Mouse (Mus musculus): ENCODE results near the gene Phactr2. TPM values are rescaled to one million over a fixed set of nuclear protein-coding genes. Genes with fewer than 3 reads are reported as not detected.
"Not testable (repeated sequence)": the region's sequence is repeated elsewhere in the genome, so short reads cannot be mapped to it uniquely, and the experiment has no call there.

Gene Phactr2
- polyA plus RNA-seq, 1 experiment from 2014 or later: 7.2 TPM

DNA sequence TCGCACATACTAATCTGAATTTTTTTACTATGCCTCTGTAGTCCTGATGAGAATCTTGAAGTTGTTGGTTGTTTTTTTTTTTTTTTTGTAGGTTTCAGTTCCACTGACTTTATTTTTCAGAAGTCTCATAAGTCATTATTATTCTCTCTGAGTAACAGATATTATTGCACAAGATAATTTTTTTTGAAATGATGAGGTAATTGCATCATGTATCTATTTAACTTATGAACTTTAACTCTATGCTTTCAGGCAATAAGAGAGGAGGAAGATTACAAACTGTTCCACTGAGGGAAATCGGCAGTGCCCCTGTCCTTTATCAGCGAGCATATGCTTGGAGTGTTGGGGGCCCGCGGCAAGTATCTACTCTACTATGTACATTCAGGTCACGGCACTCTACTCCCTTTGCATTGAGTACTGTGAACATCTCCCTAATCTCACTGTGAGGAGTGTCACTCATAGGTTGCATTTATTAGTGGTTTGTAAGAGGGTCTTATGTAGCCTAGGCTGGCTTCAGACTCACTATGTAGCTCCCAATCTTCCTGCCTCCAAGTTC, 272.4 kb downstream of the Phactr2 start:
- no peak overlapping the region for H3K27ac ChIP-seq (ENCODE audit: low read depth, low read length)
- no peaks in the 10 kb centered on the region for H3K27me3 ChIP-seq (replicated peaks; ENCODE audit: control insufficient read depth, insufficient read depth, low read length)
- H3K36me3 ChIP-seq (ENCODE audit: control insufficient read depth, insufficient read depth, low read length): no peaks in the 10 kb centered on the region
- 95% methylated on average over 6 of the region's 6 CpGs for WGBS
- no peak overlapping the region for H3K4me2 ChIP-seq (ENCODE audit: low read length)
- DNase-seq (ENCODE audit: low spot score): no peak
- no peak for ATAC-seq
- no peak overlapping the region for H3K9ac ChIP-seq (ENCODE audit: low read length)
- H3K4me1 ChIP-seq (ENCODE audit: control insufficient read depth, insufficient read depth, low read length): no peaks in the 10 kb centered on the region
- H3K9me3 ChIP-seq (replicated peaks; ENCODE audit: control insufficient read depth, low read length): no peaks in the 10 kb centered on the region
- H3K4me3 ChIP-seq (ENCODE audit: low read depth, low read length): no peak overlapping the region

DNA sequence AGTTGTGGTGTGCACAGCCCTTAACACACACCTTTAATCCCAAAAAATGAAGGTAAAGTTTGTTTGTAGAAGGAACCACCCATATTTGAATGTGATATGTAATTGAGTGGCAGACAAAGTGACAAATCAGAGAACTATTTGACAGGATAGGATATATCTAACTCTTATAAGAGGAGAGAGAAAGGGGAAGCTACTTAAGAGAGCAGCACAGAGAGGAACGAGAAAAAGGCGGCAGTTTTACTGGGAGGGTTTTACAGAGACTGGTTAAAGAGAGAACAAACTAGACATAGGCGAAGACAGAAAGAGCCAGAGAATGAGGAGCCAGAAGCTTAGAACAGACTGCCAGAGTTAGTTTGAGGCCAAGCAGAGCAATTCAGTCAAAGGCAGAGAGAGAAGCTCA, 273.4 kb downstream of the Phactr2 start:
- Histone ChIP-seq H3K36me3 (ENCODE audit: control insufficient read depth, insufficient read depth, low read length) (no peaks in the 10 kb centered on the region), H3K27me3 (replicated peaks; ENCODE audit: control insufficient read depth, insufficient read depth, low read length) (no peaks in the 10 kb centered on the region), H3K4me3 (ENCODE audit: low read depth, low read length) (no peak overlapping the region), H3K9ac (ENCODE audit: low read length) (no peak overlapping the region), H3K4me2 (ENCODE audit: low read length) (no peak overlapping the region), H3K4me1 (ENCODE audit: control insufficient read depth, insufficient read depth, low read length) (no peaks in the 10 kb centered on the region), H3K27ac (ENCODE audit: low read depth, low read length) (no peak overlapping the region), H3K9me3 (replicated peaks; ENCODE audit: control insufficient read depth, low read length) (no peaks in the 10 kb centered on the region)
- ATAC-seq (no peak), DNase-seq (ENCODE audit: low spot score) (no peak)
- 92% methylated on average over 3 of the region's 3 CpGs for WGBS

DNA sequence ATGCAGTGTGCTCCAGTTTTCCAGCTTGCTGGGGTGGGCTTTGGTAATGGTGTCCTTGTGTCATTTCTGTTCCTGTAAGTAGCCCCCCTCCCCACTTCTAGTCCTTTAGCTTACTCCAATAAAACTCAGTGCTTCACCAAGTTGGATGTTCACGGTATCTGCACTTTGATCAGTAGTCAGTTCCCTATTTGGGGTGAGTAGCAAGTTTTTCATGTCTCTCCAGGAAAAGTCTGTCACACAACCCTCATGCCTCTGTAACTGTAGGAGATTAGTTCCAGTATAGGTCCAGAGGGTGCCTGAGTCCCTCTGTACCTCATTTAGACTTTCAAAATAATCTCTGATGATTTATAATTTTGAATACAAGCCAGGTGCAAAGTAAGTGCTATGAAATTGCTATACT, 275.0 kb downstream of the Phactr2 start:
- Histone ChIP-seq H3K4me2 (ENCODE audit: low read length) (no peak overlapping the region), H3K27ac (ENCODE audit: low read depth, low read length) (no peak overlapping the region), H3K4me1 (ENCODE audit: control insufficient read depth, insufficient read depth, low read length) (no peaks in the 10 kb centered on the region), H3K27me3 (replicated peaks; ENCODE audit: control insufficient read depth, insufficient read depth, low read length) (no peaks in the 10 kb centered on the region), H3K9me3 (replicated peaks; ENCODE audit: control insufficient read depth, low read length) (no peaks in the 10 kb centered on the region), H3K4me3 (ENCODE audit: low read depth, low read length) (no peak overlapping the region), H3K9ac (ENCODE audit: low read length) (no peak overlapping the region), H3K36me3 (ENCODE audit: control insufficient read depth, insufficient read depth, low read length) (no peaks in the 10 kb centered on the region)
- ATAC-seq: no peak
- DNase-seq (ENCODE audit: low spot score): no peak
- WGBS: 98% methylated on average over 1 of the region's 1 CpGs

DNA sequence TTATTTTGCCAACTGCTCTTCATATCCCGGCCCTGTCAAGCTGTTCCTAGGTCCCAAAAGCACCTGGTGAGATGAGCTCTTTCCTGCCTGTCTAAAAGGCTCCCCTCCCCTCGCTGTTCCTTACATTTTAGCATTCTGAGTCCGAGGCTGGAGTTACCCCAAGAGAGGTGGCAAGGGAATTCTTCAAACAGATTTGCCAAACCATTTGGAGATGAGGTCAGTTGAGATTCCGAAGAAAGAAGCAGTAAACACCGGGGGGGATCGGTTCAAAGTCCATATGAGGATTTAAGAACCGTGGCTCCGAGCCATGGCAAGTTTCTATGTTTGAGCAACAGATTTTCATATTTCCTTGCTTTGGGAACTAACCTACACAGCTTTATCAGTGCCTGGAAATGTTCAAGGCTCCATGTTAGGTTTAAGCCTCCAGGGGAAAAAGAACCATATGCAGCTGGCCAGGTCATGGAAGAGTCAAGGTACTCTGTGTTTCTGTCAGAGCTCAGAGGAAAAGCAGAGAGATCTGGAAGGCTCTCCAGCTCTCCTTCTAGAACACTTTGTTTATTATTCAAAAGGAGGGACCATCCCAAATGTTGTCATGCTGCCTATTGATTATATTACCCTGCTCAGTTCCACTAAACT, 277.2 kb downstream of the Phactr2 start:
- H3K36me3 ChIP-seq (ENCODE audit: control insufficient read depth, insufficient read depth, low read length): no peaks in the 10 kb centered on the region
- H3K4me1 ChIP-seq (ENCODE audit: control insufficient read depth, insufficient read depth, low read length): 0 out of 2 replicates have a peak, but pooled peaks cover 2% of the 10 kb centered on the region
- no peak for DNase-seq (ENCODE audit: low spot score)
- 83% methylated on average over 8 of the region's 8 CpGs for WGBS
- H3K27me3 ChIP-seq (replicated peaks; ENCODE audit: control insufficient read depth, insufficient read depth, low read length): no peaks in the 10 kb centered on the region
- H3K27ac ChIP-seq (ENCODE audit: low read depth, low read length): no peak overlapping the region
- no peak for ATAC-seq
- H3K4me2 ChIP-seq (ENCODE audit: low read length): no peak overlapping the region
- no peak overlapping the region for H3K4me3 ChIP-seq (ENCODE audit: low read depth, low read length)
- no peaks in the 10 kb centered on the region for H3K9me3 ChIP-seq (replicated peaks; ENCODE audit: control insufficient read depth, low read length)
- no peak overlapping the region for H3K9ac ChIP-seq (ENCODE audit: low read length)

DNA sequence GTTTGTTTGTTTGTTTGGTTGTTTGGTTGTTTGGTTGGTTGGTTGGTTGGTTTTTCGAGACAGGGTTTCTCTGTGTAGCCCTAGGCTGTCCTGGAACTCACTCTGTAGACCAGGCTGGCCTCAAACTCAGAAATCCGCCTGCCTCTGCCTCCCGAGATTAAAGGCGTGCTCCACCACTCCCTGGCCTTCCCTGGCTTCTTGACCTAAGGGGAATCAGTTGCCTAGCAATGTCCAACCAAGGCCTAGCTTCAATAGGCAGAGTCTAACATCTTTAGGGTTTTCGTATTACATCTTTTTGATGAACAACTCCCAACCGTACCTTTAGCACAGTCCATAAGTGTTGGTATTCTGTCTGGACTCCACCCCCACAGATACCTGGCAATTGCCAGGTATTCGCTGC, 280.7 kb downstream of the Phactr2 start:
- peak overlapping the region; percentile 91 for H3K4me3 ChIP-seq (ENCODE audit: low read depth, low read length)
- WGBS: 86% methylated on average over 7 of the region's 7 CpGs
- not testable (repeated sequence) for H3K4me1 ChIP-seq (ENCODE audit: control insufficient read depth, insufficient read depth, low read length); ATAC-seq; DNase-seq (ENCODE audit: low spot score); H3K27me3 ChIP-seq (replicated peaks; ENCODE audit: control insufficient read depth, insufficient read depth, low read length); H3K9ac ChIP-seq (ENCODE audit: low read length); H3K27ac ChIP-seq (ENCODE audit: low read depth, low read length); H3K9me3 ChIP-seq (replicated peaks; ENCODE audit: control insufficient read depth, low read length)
- H3K36me3 ChIP-seq (ENCODE audit: control insufficient read depth, insufficient read depth, low read length): peaks cover 17% of the 10 kb centered on the region
- peak overlapping the region; percentile 62 for H3K4me2 ChIP-seq (ENCODE audit: low read length)

DNA sequence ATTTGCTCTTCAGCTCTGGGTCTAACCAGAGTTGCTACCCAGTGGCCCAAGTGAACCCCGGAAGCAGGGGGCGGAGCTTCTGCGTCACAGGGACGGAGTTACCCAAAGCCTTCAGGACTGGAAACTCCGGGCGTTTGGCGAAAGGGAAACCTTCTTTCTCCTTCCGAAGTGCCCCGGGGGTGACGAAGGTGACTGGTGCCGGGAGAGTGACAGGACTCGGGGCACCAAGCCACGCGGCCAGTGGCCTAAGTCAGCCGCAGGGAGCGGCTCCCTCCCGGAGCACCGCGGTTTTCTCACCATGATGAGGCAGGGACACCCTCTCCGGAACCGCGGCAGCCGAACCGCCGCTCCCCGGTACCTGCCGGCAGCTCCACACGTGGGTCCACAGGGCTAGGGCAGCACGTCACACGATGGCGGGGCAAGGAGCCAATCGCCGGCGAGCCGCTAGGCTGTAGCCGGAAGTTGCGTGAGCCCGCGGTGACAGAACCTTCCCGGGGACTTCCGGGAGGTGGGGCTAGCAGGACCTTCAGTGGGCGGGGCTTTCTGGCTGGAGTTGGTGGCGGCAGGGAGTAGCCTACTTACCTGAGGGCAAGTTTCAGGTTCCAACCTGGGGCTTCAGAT, 281.4 kb downstream of the Phactr2 start, which contains the start of gene Ltv1:
Gene Ltv1, minus strand, starts transcription at position 438 of the 621 bp plus-strand sequence.
- 0 out of 2 replicates have a peak, but pooled peaks cover 2% of the 10 kb centered on the region for H3K4me1 ChIP-seq (ENCODE audit: control insufficient read depth, insufficient read depth, low read length)
- H3K4me2 ChIP-seq (ENCODE audit: low read length): peak within 1 kb of the TSS; percentile 62
- ATAC-seq (peak; percentile 100), DNase-seq (ENCODE audit: low spot score) (peak; percentile 98)
- H3K27me3 ChIP-seq (replicated peaks; ENCODE audit: control insufficient read depth, insufficient read depth, low read length): no peaks in the 10 kb centered on the region
- H3K9me3 ChIP-seq (replicated peaks; ENCODE audit: control insufficient read depth, low read length): no peaks in the 10 kb centered on the region
- WGBS: under 1% methylated on average over 43 of the region's 43 CpGs
- peak within 1 kb of the TSS; percentile 77 for H3K9ac ChIP-seq (ENCODE audit: low read length)
- H3K27ac ChIP-seq (ENCODE audit: low read depth, low read length): peak within 1 kb of the TSS; percentile 44; the same call in 1 of the 2 replicates
- peaks cover 20% of the 10 kb centered on the region for H3K36me3 ChIP-seq (ENCODE audit: control insufficient read depth, insufficient read depth, low read length)
- peak within 1 kb of the TSS; percentile 91 for H3K4me3 ChIP-seq (ENCODE audit: low read depth, low read length)

DNA sequence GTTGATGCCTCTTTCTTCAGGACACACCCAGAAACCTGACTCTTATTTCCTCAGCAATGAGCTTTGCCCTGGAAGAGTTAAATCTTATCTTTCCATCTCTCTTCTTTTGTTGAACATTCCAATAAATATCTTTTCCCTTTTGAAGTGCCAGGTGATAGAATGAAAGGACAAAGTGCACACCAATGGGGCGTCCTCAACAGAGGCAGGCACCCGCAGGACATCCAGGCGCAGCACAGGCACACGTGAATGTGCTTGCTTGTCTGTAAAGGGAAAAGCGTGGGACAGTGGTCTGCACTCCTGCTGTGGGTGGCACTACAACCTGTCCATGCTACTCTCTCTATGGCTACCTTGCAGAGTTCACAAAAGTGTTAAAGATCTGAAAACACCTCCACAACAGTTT, 284.3 kb downstream of the Phactr2 start:
- Histone ChIP-seq H3K36me3 (ENCODE audit: control insufficient read depth, insufficient read depth, low read length) (peaks cover 37% of the 10 kb centered on the region), H3K4me3 (ENCODE audit: low read depth, low read length) (no peak overlapping the region), H3K4me1 (ENCODE audit: control insufficient read depth, insufficient read depth, low read length) (0 out of 2 replicates have a peak, but pooled peaks cover 2% of the 10 kb centered on the region), H3K27me3 (replicated peaks; ENCODE audit: control insufficient read depth, insufficient read depth, low read length) (no peaks in the 10 kb centered on the region), H3K9me3 (replicated peaks; ENCODE audit: control insufficient read depth, low read length) (no peaks in the 10 kb centered on the region), H3K27ac (ENCODE audit: low read depth, low read length) (no peak overlapping the region), H3K9ac (ENCODE audit: low read length) (no peak overlapping the region), H3K4me2 (ENCODE audit: low read length) (no peak overlapping the region)
- WGBS: 95% methylated on average over 5 of the region's 5 CpGs
- no peak for ATAC-seq
- DNase-seq (ENCODE audit: low spot score): no peak

DNA sequence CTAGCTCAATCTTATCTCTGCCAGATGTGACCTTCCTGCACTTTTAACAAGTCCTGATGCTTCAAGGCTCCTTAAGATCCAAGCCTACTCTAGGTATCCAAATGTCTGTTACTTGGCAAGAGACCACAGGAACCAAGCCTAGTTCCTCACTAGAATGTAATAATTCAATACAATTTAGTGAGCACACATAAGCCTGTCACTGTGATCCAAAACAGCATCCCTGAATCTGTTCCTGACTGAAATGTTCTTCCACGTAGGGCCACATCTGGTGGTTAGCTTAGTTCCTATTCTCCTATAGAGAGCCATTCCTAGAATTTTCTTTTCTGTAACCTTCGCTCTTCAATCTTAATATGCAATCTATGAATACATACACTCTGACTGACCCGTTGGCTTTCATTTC, 287.5 kb downstream of the Phactr2 start:
- no peak overlapping the region for H3K9ac ChIP-seq (ENCODE audit: low read length)
- no peak overlapping the region for H3K27ac ChIP-seq (ENCODE audit: low read depth, low read length)
- H3K4me2 ChIP-seq (ENCODE audit: low read length): no peak overlapping the region
- no peaks in the 10 kb centered on the region for H3K9me3 ChIP-seq (replicated peaks; ENCODE audit: control insufficient read depth, low read length)
- no peak for ATAC-seq
- 96% methylated on average over 3 of the region's 3 CpGs for WGBS
- peaks cover 59% of the 10 kb centered on the region for H3K36me3 ChIP-seq (ENCODE audit: control insufficient read depth, insufficient read depth, low read length)
- H3K4me3 ChIP-seq (ENCODE audit: low read depth, low read length): no peak overlapping the region
- no peak for DNase-seq (ENCODE audit: low spot score)
- no peaks in the 10 kb centered on the region for H3K27me3 ChIP-seq (replicated peaks; ENCODE audit: control insufficient read depth, insufficient read depth, low read length)
- H3K4me1 ChIP-seq (ENCODE audit: control insufficient read depth, insufficient read depth, low read length): no peaks in the 10 kb centered on the region

DNA sequence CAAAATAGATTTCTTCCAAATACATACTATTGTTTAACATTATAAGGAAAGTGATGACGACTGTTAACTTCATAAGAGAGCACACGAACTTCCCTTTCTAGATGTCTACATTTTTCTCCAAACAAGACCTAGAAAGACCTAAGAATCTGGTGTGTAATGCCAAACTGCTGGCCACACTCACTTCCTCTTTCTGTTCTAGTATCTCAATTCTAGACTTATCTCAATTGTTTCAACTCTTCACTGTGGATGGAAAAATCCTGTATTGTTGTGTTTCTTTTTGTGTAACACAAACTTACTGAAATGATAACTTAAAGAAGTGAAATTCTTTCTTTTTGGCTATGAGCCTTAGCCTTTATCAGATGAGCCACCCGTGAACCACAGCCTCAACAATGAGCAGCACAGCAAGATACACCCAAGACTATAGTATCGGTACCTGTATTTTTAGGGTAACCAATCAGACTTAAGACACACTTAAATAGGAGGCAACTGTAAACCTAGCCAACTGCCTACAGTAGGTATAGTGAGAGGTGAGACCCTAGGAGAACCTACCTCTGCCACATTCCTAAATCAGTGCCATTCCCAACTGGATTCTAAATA, 289.9 kb downstream of the Phactr2 start:
- Histone ChIP-seq H3K4me1 (ENCODE audit: control insufficient read depth, insufficient read depth, low read length) (no peaks in the 10 kb centered on the region), H3K36me3 (ENCODE audit: control insufficient read depth, insufficient read depth, low read length) (peaks cover 67% of the 10 kb centered on the region), H3K4me2 (ENCODE audit: low read length) (no peak overlapping the region), H3K27ac (ENCODE audit: low read depth, low read length) (no peak overlapping the region), H3K27me3 (replicated peaks; ENCODE audit: control insufficient read depth, insufficient read depth, low read length) (no peaks in the 10 kb centered on the region), H3K4me3 (ENCODE audit: low read depth, low read length) (no peak overlapping the region), H3K9me3 (replicated peaks; ENCODE audit: control insufficient read depth, low read length) (no peaks in the 10 kb centered on the region), H3K9ac (ENCODE audit: low read length) (no peak overlapping the region)
- DNase-seq (ENCODE audit: low spot score): no peak
- no peak for ATAC-seq
- 92% methylated on average over 4 of the region's 4 CpGs for WGBS

Measured in forebrain, embryonic 14.5 days (tissue).